Mouse (Mus musculus): ENCODE measurements around the gene S100a16.

S100a16 gene

DNA sequence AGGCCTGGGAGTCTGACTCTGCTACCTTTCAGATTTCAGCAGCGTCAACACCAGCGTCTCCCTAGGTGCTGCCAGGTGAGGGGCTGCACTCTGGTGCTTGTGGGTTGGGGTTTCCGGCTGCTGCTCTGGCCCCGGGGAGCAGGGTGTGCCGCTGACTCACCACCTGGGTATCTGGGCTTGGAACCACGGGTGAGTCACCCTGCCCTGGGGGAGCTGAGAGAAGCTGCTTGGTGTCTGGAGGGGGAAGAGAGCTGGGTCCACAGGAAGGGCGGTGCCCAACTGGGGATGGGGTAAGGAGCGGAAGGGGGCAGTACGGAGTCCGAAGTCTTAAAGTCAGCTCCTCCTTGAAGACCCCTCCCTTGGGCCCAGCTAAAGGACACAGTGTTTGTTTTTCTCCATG, 49.9 kb downstream of the S100a16 start:
- DNase-seq, result peak; percentile 42

DNA sequence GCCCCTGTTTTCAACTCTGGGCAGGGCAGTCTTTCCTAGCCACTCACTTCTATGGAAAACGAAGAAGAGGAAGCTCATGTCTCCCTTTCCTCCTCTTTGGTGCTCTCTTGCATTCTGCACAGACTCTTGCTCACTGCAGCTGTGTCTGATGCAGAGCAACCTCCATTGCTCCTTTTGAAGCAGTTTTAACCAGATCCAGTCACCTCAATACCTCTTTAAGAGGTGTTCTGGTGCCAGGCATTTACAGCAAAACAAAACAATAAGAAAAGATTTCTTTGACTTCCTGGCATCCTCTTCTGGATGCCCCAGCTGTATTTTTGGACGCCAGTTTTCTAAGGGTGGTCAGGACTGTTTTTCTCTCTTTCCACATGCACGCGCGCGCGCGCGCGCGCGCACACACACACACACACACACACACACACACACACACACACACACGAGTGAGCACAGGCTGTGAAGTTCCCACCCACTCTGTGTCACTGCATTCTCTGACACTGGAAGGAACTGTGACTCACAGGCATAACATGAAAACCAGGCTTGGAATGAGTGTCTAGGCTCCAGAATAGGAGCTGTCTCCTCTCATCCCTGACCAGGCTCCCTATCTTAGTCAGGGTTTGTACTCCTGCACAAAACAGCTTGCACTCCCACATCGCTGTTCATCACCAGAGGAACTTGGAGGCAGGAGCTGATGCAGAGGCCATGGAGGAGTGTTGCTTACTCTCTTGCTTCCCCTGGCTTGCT, 50.5 kb downstream of the S100a16 start:
- no peak for DNase-seq

DNA sequence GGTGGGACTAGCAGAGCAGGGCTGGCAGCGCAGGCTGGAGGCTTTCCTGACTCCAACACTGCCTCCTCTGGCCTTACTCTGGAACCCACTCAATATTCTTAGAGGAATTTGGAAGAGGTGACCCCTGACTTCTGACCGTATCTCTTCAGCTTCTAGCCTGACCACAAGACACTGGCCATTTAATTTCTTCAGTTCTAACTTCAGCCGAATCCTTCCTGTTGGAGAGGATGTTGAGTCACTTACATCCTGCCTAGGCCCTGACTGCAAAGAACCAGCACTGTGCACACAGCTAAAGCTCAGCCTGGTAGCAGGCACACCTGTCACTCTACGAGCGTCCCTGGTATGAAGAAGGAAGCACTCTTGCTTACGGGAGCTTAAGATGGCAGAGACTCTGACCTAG, 52.3 kb downstream of the S100a16 start:
- no peak for DNase-seq

DNA sequence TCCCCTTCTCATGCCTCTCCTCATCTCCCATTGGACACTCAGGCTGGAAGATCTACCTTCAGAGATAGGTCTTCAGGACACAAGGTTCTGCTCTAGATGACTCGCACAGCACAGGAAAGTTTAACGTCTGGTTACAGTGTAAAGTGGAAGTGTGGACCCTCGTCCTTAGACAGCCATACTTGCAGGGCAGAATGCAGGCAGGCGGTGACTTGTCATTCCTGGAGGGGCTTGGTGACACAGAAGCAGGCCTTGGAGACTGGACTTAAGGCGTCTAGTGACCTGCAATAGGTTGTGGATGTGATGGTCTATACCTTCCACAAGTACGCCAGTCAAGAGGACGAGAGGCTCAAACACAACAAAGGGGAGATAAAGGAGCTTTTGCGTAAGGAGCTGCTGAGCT, 52.9 kb downstream of the S100a16 start, which contains the start of gene S100a2:
TSS of gene S100a2 (plus strand) at position 301 of the 400 bp plus-strand sequence.
- no peak for DNase-seq

Data from kidney, postnatal 14 days (tissue).